Mouse (Mus musculus) embryonic facial prominence, embryonic 12.5 days (tissue): ENCODE results near the gene Copa. TPM values are rescaled to one million over a fixed set of nuclear protein-coding genes. Genes with fewer than 3 reads are reported as not detected.

Source experiments
- ATAC-seq: fragments of 200-750 bp; cut with Nextera tagmentation; 2 replicates; pipeline ENCODE4 v1.8.0; 2017; ENCODE audit not compliant: insufficient number of reproducible peaks, insufficient read depth, low FRiP score, low TSS enrichment
- H3K27ac ChIP-seq: fragments of 300-500 bp; sonication (generic); 2 replicates; pipeline ENCODE4 v1.5.1; 2016; ENCODE audit warnings: mild to moderate bottlenecking
- H3K27me3 ChIP-seq: fragments of 300-500 bp; sonication (generic); 2 replicates; pipeline ENCODE4 v1.6.1; 2016; ENCODE audit warnings: mild to moderate bottlenecking, moderate library complexity
- H3K36me3 ChIP-seq: fragments of 300-500 bp; sonication (generic); 2 replicates; pipeline ENCODE4 v1.6.1; 2016; ENCODE audit warnings: mild to moderate bottlenecking
- H3K4me1 ChIP-seq: fragments of 300-500 bp; sonication (generic); 2 replicates; pipeline ENCODE4 v1.6.1; 2016
- H3K4me2 ChIP-seq: fragments of 300-500 bp; sonication (generic); replicated peaks from 2 replicates; pipeline ENCODE4 v1.6.1; 2016; ENCODE audit warnings: mild to moderate bottlenecking, moderate library complexity
- H3K4me3 ChIP-seq: fragments of 300-500 bp; sonication (generic); 2 replicates; pipeline ENCODE4 v1.5.1; 2016; ENCODE audit warnings: mild to moderate bottlenecking
- H3K9ac ChIP-seq: fragments of 300-500 bp; sonication (generic); 2 replicates; pipeline ENCODE4 v1.6.1; 2016; ENCODE audit warnings: mild to moderate bottlenecking, moderate library complexity
- H3K9me3 ChIP-seq: fragments of 300-500 bp; sonication (generic); 2 replicates; pipeline ENCODE4 v1.6.1; 2016; ENCODE audit warnings: mild to moderate bottlenecking, moderate library complexity
- WGBS: fragments of 180-500 bp; shearing (Covaris S2); methylation state at CpG from one replicate; pipeline ENCODE4 v1.1.7; 2016; 5-methylcytosine and 5-hydroxymethylcytosine counted together
- polyA plus RNA-seq: library from polyadenylated mRNA; unstranded; fragments of >200 nt; fragmentation: Nextera tagmentation; extraction: Ambion mirVana; gene quantifications from 2 replicates; pipeline ENCODE4 v1.2.1, GENCODE M21; 2016

Gene Copa
- polyA plus RNA-seq, 1 experiment from 2014 or later = 236 TPM

DNA sequence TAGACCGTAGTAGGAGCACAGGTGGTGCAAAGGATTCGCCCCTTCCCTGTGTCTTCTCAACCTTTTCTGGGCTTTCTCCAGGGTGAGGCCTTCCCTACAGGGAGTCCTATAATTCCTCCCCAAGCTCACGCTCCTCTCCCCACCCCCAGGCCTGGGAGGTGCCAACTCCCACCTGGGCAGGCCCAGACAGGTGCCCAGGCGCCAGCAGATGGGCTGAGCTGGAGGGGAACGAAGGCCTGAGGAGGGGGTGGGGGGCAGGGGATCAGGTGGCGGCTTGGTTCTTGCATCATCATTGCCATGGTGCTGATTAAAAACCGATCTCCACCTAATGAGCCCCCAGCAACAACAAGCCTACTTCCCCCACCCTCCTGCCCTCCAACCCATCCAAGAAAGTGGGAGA lies 23.5 kb upstream of the Copa start:
- Histone ChIP-seq H3K4me3 (no peak overlapping the region), H3K9ac (no peak overlapping the region), H3K9me3 (no peaks in the 10 kb centered on the region), H3K4me2 (no peak overlapping the region), H3K4me1 (peaks cover 23% of the 10 kb centered on the region; the same call in 1 of the 2 replicates), H3K27me3 (peaks cover 31% of the 10 kb centered on the region), H3K27ac (no peak overlapping the region), H3K36me3 (0 out of 2 replicates have a peak, but pooled peaks cover under 1% of the 10 kb centered on the region)
- WGBS = 51% methylated on average over 7 of the region's 7 CpGs
- ATAC-seq = no peak

DNA sequence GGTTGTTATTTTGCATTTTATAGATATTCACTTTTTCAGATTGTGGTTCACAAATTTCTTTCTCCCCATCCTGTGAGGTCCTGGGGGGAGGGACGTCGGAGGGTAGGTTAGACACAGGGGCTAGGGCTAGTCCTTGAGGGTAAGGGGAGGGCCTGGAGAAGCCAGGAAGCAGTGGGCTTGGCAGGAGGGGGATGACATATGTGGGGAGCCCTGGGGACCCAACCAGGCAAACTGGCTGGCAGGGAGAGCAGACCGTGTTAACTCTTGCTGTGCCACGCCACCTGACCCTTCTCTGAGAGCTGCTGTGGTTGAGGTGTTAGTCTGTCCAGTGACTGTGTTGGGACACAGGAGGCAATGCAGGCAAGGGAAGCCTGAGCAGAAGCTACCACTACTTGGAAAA lies 21.7 kb upstream of the Copa start:
- peaks cover 19% of the 10 kb centered on the region; the same call in 1 of the 2 replicates for H3K4me1 ChIP-seq
- no peaks in the 10 kb centered on the region for H3K9me3 ChIP-seq
- ATAC-seq = no peak
- WGBS = 41% methylated on average over 4 of the region's 4 CpGs
- no peak overlapping the region for H3K4me2 ChIP-seq
- H3K9ac ChIP-seq = no peak overlapping the region
- no peak overlapping the region for H3K4me3 ChIP-seq
- peaks cover 18% of the 10 kb centered on the region for H3K36me3 ChIP-seq
- no peak overlapping the region for H3K27ac ChIP-seq
- H3K27me3 ChIP-seq = peaks cover 14% of the 10 kb centered on the region

GRCm38 (mm10) chr1:172061217-172061616 lies 21.1 kb upstream of the Copa start:
- Histone ChIP-seq H3K9me3 (no peaks in the 10 kb centered on the region), H3K27me3 (peaks cover 9% of the 10 kb centered on the region), H3K4me3 (no peak overlapping the region), H3K36me3 (peaks cover 22% of the 10 kb centered on the region), H3K4me2 (no peak overlapping the region), H3K27ac (no peak overlapping the region), H3K4me1 (peaks cover 19% of the 10 kb centered on the region; the same call in 1 of the 2 replicates), H3K9ac (no peak overlapping the region)
- no peak for ATAC-seq
- 36% methylated on average over 8 of the region's 8 CpGs for whole genome bisulfite sequencing

DNA sequence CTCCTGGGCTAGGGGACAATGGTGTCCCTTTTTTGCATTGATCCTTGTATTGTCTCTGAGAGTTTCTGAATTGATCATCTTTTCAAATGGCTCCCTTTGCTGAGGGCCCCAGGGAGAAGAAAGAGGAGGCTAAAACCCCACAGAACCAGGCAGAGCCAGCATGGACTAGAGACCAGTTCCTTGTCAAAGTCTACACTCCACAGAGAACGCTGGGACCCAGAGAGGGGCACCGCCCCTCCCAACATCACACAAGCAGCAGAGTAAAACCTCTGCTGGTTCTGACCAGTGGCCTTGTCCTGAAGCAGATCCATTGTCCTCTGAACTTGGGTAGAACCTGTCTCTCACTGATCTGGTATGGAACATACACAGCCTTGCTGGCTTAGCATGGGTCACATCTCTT lies 20.2 kb upstream of the Copa start:
- no peak overlapping the region for H3K4me3 ChIP-seq
- no peak for ATAC-seq
- WGBS = 78% methylated on average over 2 of the region's 2 CpGs

DNA sequence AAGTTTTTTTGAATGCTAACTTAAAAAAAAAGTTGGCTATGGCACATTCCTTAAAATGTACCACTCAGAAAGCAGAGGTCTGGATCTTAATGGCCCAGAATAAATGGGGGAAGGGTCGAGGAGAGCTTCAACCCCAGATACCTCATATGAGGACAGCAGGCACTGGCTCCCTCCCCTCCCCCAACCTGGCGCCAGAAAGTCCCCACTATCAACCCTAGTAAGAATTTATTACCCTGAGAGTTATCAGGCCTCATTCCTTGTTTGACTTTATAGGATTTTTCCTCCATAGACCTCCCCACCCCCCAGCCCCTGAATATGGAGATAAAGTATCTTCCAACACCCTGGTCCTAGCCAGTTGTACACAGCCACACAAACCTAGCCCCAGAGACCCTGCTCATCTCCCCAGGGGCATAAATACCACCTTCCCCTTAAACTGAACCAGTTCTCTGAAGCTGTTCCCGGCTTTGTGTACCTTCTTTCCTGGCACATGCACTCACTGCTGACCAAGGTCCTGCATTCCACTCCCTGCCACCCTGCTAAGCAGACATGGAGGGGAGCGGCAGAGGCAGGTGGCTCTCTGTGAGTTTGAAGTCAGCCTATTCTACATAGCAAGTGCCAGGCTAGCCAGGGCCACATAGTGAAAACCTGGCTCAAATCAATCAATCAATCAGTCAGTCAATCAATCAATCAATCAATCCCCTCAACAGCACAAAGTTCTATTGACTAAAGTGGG lies 18.9 kb upstream of the Copa start:
- no peak for ATAC-seq
- no peak overlapping the region for H3K27ac ChIP-seq

More for the DNA sequence above, 20.2 kb upstream of the Copa start:
- H3K27ac ChIP-seq = no peak overlapping the region
- H3K9me3 ChIP-seq = no peaks in the 10 kb centered on the region
- H3K36me3 ChIP-seq = peaks cover 30% of the 10 kb centered on the region
- H3K4me2 ChIP-seq = no peak overlapping the region
- peaks cover 19% of the 10 kb centered on the region; the same call in 1 of the 2 replicates for H3K4me1 ChIP-seq
- H3K27me3 ChIP-seq = no peaks in the 10 kb centered on the region
- no peak overlapping the region for H3K9ac ChIP-seq

GRCm38 (mm10) chr1:172064613-172065141 lies 17.7 kb upstream of the Copa start:
- Histone ChIP-seq H3K4me3 (no peak overlapping the region), H3K4me1 (peaks cover 3% of the 10 kb centered on the region; the same call in 1 of the 2 replicates), H3K27ac (peak overlapping the region; percentile 57; the same call in 1 of the 2 replicates), H3K27me3 (no peaks in the 10 kb centered on the region), H3K36me3 (peaks cover 56% of the 10 kb centered on the region), H3K4me2 (no peak overlapping the region), H3K9ac (no peak overlapping the region), H3K9me3 (no peaks in the 10 kb centered on the region)
- peak; percentile 32; the same call in 1 of the 2 replicates for ATAC-seq
- WGBS = 73% methylated on average over 13 of the region's 13 CpGs

More for the DNA sequence above, 18.9 kb upstream of the Copa start:
- peaks cover 44% of the 10 kb centered on the region for H3K36me3 ChIP-seq
- no peaks in the 10 kb centered on the region for H3K9me3 ChIP-seq
- no peak overlapping the region for H3K4me2 ChIP-seq
- WGBS = 59% methylated on average over 4 of the region's 4 CpGs
- H3K27me3 ChIP-seq = no peaks in the 10 kb centered on the region
- H3K9ac ChIP-seq = no peak overlapping the region
- H3K4me1 ChIP-seq = peaks cover 8% of the 10 kb centered on the region; the same call in 1 of the 2 replicates
- no peak overlapping the region for H3K4me3 ChIP-seq

GRCm38 (mm10) chr1:172070227-172070626 lies 12.1 kb upstream of the Copa start:
- Histone ChIP-seq H3K36me3 (peaks cover 98% of the 10 kb centered on the region), H3K4me1 (no peaks in the 10 kb centered on the region), H3K9me3 (no peaks in the 10 kb centered on the region), H3K4me2 (no peak overlapping the region), H3K27ac (no peak overlapping the region), H3K27me3 (no peaks in the 10 kb centered on the region), H3K4me3 (no peak overlapping the region), H3K9ac (no peak overlapping the region)
- WGBS = 62% methylated on average over 6 of the region's 6 CpGs
- no peak for ATAC-seq

DNA sequence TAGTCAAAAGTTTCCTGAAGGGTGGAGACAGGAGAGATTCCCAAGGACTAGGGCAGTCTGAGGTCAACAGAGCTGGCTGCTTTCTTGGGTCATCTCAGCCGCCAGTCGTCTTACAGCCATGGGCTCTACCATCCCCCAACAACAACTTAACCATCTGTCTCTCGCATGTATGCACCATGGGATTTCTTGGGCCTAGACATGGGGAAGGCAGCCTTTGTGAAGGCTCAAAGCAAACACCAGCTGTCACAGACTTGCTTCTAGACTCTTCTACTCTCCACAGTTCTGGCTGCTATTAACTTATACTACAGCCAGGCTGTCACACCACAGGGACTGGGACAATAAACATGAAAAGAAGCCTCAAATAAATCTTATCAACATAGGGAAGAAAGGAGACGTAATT lies 10.8 kb upstream of the Copa start:
- H3K36me3 ChIP-seq = peaks cover 96% of the 10 kb centered on the region
- 79% methylated on average over 4 of the region's 4 CpGs for WGBS

GRCm38 (mm10) chr1:172072604-172073003 lies 9.7 kb upstream of the Copa start:
- H3K9ac ChIP-seq = no peak overlapping the region
- no peak for ATAC-seq
- no peak overlapping the region for H3K4me2 ChIP-seq
- no peak overlapping the region for H3K4me3 ChIP-seq
- WGBS = 94% methylated on average over 7 of the region's 7 CpGs
- peaks cover 85% of the 10 kb centered on the region for H3K36me3 ChIP-seq
- no peaks in the 10 kb centered on the region for H3K27me3 ChIP-seq
- no peaks in the 10 kb centered on the region for H3K4me1 ChIP-seq
- no peak overlapping the region for H3K27ac ChIP-seq
- H3K9me3 ChIP-seq = no peaks in the 10 kb centered on the region

More for the DNA sequence above, 10.8 kb upstream of the Copa start:
- no peaks in the 10 kb centered on the region for H3K9me3 ChIP-seq
- H3K4me2 ChIP-seq = no peak overlapping the region
- H3K4me1 ChIP-seq = no peaks in the 10 kb centered on the region
- no peak overlapping the region for H3K4me3 ChIP-seq
- no peak overlapping the region for H3K9ac ChIP-seq
- no peaks in the 10 kb centered on the region for H3K27me3 ChIP-seq
- ATAC-seq = no peak
- no peak overlapping the region for H3K27ac ChIP-seq

- no peaks in the 10 kb centered on the region for H3K9me3 ChIP-seq
- H3K27me3 ChIP-seq = no peaks in the 10 kb centered on the region
- H3K9ac ChIP-seq = no peak overlapping the region
- peaks cover 45% of the 10 kb centered on the region for H3K36me3 ChIP-seq
- no peak overlapping the region for H3K4me3 ChIP-seq
- WGBS = 71% methylated on average over 5 of the region's 5 CpGs
- H3K4me1 ChIP-seq = peaks cover 5% of the 10 kb centered on the region
- H3K4me2 ChIP-seq = no peak overlapping the region
- ATAC-seq = no peak
- no peak overlapping the region for H3K27ac ChIP-seq
Observed at GRCm38 (mm10) chr1:172077981-172078380, 4.3 kb upstream of the Copa start.

DNA sequence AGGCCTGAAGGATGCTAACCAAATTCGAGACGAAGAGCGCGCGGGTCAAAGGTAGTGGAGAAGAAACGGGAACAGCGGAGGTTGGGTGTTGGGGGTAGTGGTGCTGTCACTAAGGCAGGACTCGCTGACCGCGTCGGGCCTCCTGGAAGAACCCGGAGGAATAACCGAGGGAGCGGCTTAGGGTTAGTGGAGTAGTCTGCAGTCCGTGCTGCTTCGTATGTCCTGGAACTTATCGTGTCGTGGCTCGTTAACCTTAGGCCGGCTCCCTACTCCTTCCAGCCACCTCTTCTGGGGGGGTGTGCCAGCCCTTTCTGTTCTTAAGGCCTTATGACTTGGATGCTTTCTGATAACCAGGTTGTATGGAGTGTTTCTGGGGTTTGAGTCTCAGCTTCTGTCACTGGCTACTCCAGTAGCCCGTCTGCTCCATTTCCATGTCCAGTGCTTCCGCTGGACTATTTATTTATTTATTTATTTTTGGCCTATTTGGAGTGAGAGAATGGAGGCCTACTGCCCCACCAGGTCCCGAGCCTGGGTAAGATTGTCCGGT lies 643 bp downstream of the Copa start:
- H3K4me1 ChIP-seq = peaks cover 13% of the 10 kb centered on the region
- peak overlapping the region; percentile 77 for H3K4me2 ChIP-seq
- peak overlapping the region; percentile 87 for H3K4me3 ChIP-seq
- H3K27ac ChIP-seq = peak overlapping the region; percentile 78
- no peaks in the 10 kb centered on the region for H3K27me3 ChIP-seq
- peaks cover 13% of the 10 kb centered on the region; the same call in 1 of the 2 replicates for H3K36me3 ChIP-seq
- peak; percentile 78 for ATAC-seq
- peak overlapping the region; percentile 85 for H3K9ac ChIP-seq
- H3K9me3 ChIP-seq = no peaks in the 10 kb centered on the region
- 3% methylated on average over 24 of the region's 24 CpGs for WGBS

GRCm38 (mm10) chr1:172093522-172093921 lies 11.2 kb downstream of the Copa start:
- 76% methylated on average over 3 of the region's 3 CpGs for WGBS
- no peaks in the 10 kb centered on the region for H3K4me1 ChIP-seq
- no peak overlapping the region for H3K9ac ChIP-seq
- peaks cover 79% of the 10 kb centered on the region for H3K36me3 ChIP-seq
- no peak overlapping the region for H3K4me2 ChIP-seq
- H3K9me3 ChIP-seq = no peaks in the 10 kb centered on the region
- no peaks in the 10 kb centered on the region for H3K27me3 ChIP-seq
- H3K27ac ChIP-seq = no peak overlapping the region
- ATAC-seq = no peak
- no peak overlapping the region for H3K4me3 ChIP-seq
